Mouse (Mus musculus) olfactory bulb, adult 2 months (tissue): ENCODE results near the gene Arf1.
"Not testable (repeated sequence)": the region's sequence is repeated elsewhere in the genome, so short reads cannot be mapped to it uniquely, and the experiment has no call there.

ENCODE experiments used
- CTCF ChIP-seq: fragments of 200-500 bp; IDR thresholded peaks from 2 replicates; pipeline ENCODE4 v1.5.1; 2012; ENCODE audit warnings: low read depth, mild to moderate bottlenecking, low read length, moderate library complexity; ENCODE audit not compliant: insufficient read depth
- POLR2A ChIP-seq: fragments of 200-500 bp; IDR thresholded peaks from 2 replicates; pipeline ENCODE4 v1.6.1; 2012; ENCODE audit warnings: mild to moderate bottlenecking, low read depth, low read length, moderate library complexity; ENCODE audit not compliant: insufficient read depth

- not testable (repeated sequence) for TF ChIP-seq POLR2A, CTCF
Observed at GRCm38 (mm10) chr11:59211561-59211960, 16.5 kb downstream of the Arf1 start.
